Mouse (Mus musculus): ENCODE results near the gene Slc48a1.

The Slc48a1 gene

GRCm38 (mm10) chr15:97809206-97809605 lies 30.9 kb downstream of the Slc48a1 start:
- DNase-seq: no peak

DNA sequence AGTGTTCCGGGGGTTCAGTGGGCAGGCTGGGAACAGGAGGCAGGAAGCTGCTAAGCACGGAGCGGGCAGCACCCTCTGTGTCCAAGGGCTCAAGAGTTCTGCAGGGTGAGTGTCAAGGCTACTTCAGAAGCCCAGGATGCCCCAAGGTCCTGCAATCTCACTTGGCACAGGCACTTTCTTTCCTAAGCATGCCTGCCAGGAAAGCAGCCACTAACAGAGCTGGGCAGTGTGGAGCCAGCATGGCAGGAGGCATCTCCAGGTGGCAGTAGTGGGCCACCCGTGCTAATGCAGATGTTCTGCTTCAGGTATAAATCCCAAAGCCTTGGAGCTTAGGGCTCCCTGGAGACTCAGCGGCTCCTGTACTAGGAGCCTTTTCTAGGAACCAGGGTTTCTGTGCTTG lies 31.6 kb downstream of the Slc48a1 start:
- DNase-seq: peak; percentile 79

- no peak for DNase-seq
Observed at GRCm38 (mm10) chr15:97810399-97810798, 32.1 kb downstream of the Slc48a1 start.

GRCm38 (mm10) chr15:97811307-97811706 lies 33.0 kb downstream of the Slc48a1 start:
- DNase-seq: no peak

DNA sequence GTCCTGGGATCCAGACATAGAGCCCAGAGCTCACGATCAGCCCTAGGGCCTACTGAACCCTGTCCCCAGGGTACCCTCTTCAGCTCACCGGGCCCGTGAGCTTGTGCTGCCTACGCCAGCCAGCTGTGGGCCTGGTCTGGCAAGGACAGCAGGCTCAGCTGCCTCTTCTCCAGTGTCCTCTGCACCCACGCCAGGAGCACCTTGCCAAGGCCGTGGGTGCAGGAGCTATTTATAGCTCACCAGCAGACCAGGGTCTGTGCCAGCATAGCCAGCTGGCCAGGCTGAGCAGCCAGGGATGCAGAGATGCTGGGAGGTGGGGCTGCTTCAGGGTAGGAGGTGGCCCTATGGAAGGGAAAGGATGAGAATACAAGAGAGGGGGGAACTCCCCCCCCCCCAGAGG lies 33.8 kb downstream of the Slc48a1 start:
- peak; percentile 79 for DNase-seq

DNA sequence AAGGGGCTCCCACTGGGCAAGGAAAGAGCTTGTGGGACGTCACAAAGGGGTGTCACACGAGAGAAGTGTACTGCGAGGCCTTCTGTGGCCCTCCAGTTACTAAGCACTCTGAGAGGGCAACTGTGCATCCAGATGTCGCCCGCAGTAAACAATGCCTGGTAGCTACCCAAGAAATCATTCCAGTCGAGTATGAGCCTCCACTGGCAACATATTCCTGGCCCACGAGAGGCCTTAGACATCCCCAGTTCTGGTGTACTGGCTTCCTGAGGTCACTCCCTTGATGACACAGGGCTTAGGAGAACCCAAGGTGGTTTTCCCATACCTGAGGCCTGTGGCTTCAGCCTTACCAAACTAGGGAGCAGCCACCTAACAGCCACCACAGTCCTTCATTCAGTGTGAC lies 34.6 kb downstream of the Slc48a1 start:
- DNase-seq: no peak

GRCm38 (mm10) chr15:97813452-97814204 lies 35.3 kb downstream of the Slc48a1 start:
- peak; percentile 77 for DNase-seq

GRCm38 (mm10) chr15:97814703-97815102 lies 36.4 kb downstream of the Slc48a1 start:
- no peak for DNase-seq

- DNase-seq: no peak
Observed at GRCm38 (mm10) chr15:97815254-97815653, 36.9 kb downstream of the Slc48a1 start.

GRCm38 (mm10) chr15:97816199-97816994 lies 38.1 kb downstream of the Slc48a1 start:
- no peak for DNase-seq

DNA sequence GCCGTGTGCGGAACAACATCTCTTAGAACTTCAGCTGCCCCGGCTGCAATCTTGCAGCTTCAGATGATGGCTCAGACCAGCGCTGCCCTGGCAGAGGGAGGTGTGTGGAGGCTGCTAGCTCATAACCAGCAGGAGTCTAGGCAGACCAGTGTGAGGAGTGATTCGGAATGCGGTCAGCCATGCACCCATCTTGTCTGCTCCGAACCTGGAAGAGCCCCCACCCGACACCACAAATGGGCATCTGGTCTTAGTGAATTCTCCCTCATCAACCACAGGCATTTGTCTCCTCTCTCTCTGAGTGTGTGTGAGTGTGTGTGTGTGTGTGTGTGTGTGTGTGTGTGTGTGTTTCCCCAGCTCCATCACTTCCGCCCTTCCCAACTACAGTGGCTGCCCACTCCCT lies 41.6 kb downstream of the Slc48a1 start:
- DNase-seq: no peak

GRCm38 (mm10) chr15:97821321-97821982 lies 43.1 kb downstream of the Slc48a1 start:
- peak; percentile 61 for DNase-seq

DNA sequence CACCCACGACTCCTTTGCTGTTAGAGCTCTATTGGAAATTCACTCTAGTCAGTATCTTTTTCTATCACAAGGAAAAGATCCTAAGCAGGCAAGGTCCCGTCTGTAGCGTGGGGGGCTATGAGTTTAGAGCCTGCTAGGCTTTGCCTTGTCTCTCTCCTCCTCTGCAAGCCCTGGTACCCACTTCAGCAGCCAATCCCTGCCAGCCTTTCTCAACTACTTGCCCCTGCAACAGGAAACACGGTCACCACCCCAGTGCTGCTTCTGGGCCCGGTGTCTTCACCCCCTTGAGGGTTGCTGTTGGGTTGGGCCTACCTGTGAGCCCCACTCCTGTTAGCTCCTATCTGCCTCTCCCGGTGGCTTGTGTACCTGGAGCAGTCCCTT lies 43.7 kb downstream of the Slc48a1 start:
- no peak for DNase-seq

- no peak for DNase-seq
Observed at GRCm38 (mm10) chr15:97822545-97823228, 44.4 kb downstream of the Slc48a1 start.

DNA sequence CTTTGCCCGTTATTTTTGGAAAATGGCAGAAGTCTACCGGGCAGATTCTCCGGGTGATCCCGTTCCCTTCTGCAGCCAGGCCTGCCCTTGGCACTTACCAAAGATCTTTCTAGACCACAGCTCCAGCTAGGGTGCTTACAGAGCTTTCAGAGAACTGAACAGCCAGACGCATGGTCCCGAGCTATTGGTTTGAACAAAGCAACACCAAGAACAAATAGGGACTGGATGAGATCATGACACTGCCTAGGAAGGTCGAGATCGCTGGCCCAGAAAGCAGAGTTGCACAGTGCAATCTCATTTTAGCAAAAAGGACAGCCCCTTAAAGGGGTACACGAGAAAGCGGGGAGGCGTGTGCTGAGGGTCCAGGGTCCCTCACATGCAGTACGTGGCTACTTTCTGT lies 45.2 kb downstream of the Slc48a1 start:
- no peak for DNase-seq

DNA sequence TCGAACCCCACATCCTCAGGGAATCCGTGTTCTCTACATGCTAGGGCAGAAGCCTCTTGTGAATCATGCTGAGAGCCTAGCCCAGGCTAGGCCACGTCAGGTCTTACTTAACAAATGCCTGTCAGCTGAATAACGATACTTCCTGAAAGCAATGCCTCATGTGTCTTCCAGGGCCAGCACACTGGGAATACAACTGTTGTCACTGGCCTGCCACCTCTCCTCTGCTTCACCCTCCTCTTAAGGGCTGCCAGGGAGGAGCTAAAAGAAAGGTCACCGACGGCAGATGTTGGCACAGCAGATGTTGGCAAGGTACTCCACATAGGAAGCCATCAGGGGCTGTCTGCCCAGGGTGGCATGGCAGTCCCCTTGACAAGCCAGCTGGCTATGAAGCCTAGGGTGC lies 45.7 kb downstream of the Slc48a1 start:
- no peak for DNase-seq

- peak; percentile 84 for DNase-seq
Observed at GRCm38 (mm10) chr15:97825071-97825940, 47.0 kb downstream of the Slc48a1 start.

- no peak for DNase-seq
Observed at GRCm38 (mm10) chr15:97825941-97826587, 47.7 kb downstream of the Slc48a1 start.

DNA sequence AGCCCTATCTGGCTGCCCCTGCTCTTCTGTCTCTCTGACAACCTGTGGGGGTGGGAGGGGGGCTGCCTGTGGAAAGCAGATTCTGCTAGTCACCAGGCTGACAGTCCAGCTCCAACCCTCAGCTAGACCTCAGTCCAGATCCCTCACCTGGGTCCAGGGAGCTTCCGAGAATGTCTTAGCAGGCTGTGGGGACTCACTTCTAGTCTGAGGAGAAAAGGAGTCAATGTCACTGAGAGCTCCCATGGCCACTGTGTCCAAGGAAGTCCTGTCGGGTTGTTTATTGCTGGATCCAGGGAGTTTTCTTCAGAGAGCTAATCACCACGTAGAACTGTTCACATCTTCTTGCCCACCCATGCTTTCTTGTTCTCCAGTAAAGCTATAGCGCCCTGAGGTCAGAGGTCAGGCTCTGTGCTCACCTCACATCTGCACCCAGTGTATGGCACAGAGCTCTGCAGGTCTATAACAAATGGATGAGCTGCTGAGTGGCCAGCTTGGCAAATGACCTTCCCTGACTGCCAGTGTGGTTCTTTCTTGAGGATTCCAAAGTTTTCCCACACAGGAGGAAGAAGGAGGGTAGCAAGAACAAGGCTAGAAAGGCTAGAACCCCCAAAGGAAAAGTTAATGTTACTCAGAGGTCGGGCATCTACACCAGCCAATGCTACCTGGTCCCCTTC lies 48.4 kb downstream of the Slc48a1 start:
- DNase-seq: no peak

GRCm38 (mm10) chr15:97827401-97827800 lies 49.1 kb downstream of the Slc48a1 start:
- no peak for DNase-seq

All from kidney, postnatal 14 days (tissue).